Comparison of ENCODE assay signal across 26 mouse cellular contexts in the genomic region with DNA sequence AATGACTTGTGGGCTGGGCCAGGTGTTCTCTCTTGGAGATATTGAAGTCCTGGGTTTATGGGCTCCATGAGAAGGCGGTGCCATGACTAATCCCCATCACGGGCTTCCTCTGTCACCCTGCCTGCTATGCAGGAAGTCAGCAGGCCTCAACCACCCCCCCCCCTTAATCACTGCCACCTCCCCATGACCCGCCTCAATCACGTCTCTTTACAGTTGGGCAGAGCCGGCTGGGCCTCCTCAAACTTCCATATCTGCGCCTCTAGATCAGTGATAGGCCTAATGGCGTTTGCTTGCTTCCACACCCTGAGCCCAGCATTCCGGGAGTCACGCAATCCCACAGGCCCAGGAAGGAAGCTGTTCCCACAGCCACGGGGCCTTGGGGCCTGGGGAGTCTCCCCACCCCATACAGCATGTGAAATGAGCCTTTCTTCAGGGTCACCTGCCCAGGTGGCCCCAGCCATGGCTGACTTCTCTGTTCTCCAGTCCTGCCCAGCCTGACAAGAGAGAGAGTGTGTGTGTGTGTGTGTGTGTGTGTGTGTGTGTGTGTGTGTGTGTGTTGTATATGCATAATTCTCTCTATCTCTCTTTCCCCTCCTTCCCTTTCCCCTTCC. TPM values are rescaled to one million over a fixed set of nuclear protein-coding genes. Genes with fewer than 3 reads are reported as not detected.
DNase-seq lines count a peak whose midpoint lies in the region; ATAC-seq lines count a peak whose summit lies in the region.
"Had no signal": no experiment of that assay in that cellular context is flagged by ENCODE, and none has a peak within 500 bp of the region (broad histone marks: within the 10 kb centered on the region; RNA-seq: fewer than 3 reads in every experiment).

No protein-coding gene starts in this region.

- H3K4me2 ChIP-seq in kidney, embryonic 16.5 days (replicated peaks; ENCODE audit: low read depth, low read length) = no peak overlapping the region
- H3K4me2 ChIP-seq in intestine, embryonic 15.5 days (replicated peaks) = no peak overlapping the region
- no peak overlapping the region for H3K4me2 ChIP-seq in stomach, embryonic 15.5 days
- no peak overlapping the region for H3K4me2 ChIP-seq in forebrain, embryonic 11.5 days (ENCODE audit: low read depth, low read length, severe bottlenecking)
- H3K4me2 ChIP-seq: embryonic facial prominence, embryonic 13.5 days; forebrain, embryonic 13.5 days; hindbrain, embryonic 13.5 days; midbrain, embryonic 15.5 days; neural tube, embryonic 13.5 days had no signal

- no peak overlapping the region for H3K4me3 ChIP-seq in kidney, embryonic 16.5 days (ENCODE audit: low read length)
- H3K4me3 ChIP-seq in megakaryocyte, embryonic 14.5 days (replicated peaks) = peak overlapping the region; percentile 28
- no peak overlapping the region for H3K4me3 ChIP-seq in intestine, embryonic 15.5 days (replicated peaks)
- H3K4me3 ChIP-seq in stomach, embryonic 15.5 days (replicated peaks) = no peak overlapping the region
- H3K4me3 ChIP-seq in forebrain, embryonic 11.5 days (ENCODE audit: low read depth, low read length) = no peak overlapping the region
- H3K4me3 ChIP-seq: embryonic facial prominence, embryonic 13.5 days; erythroblast, embryonic 14.5 days; forebrain, embryonic 13.5 days; heart, adult 2 months; hindbrain, embryonic 13.5 days; midbrain, embryonic 15.5 days; myocyte; neural tube, embryonic 13.5 days had no signal

- peak; percentile 65 for ATAC-seq in kidney, embryonic 16.5 days (ENCODE audit: low FRiP score, low TSS enrichment)
- no peak for ATAC-seq in megakaryocyte, adult 5-6 weeks (ENCODE audit: poor library complexity, severe bottlenecking)
- peak; percentile 91 for ATAC-seq in intestine, embryonic 15.5 days
- peak; percentile 84 for ATAC-seq in stomach, embryonic 15.5 days (ENCODE audit: insufficient read depth, low FRiP score, low read depth)
- no peak for ATAC-seq in forebrain, embryonic 11.5 days (replicated peaks; ENCODE audit: low FRiP score)
- ATAC-seq: forebrain, embryonic 13.5 days; midbrain, embryonic 15.5 days had no signal

- no peak for DNase-seq in kidney, postnatal 14 days
- DNase-seq in c-Kit-positive CD71-positive TER-119-positive erythroid progenitor cells, embryonic 14.5 days (ENCODE audit: low spot score) = no peak
- no peak for DNase-seq in forebrain, embryonic 11.5 days (ENCODE audit: low spot score)
- DNase-seq: adrenal gland, adult 2 months; cerebellum, adult 18-20 months; cerebellum, postnatal 25 days; gastrocnemius, postnatal 36 days; heart, adult 2 months; heart, postnatal 36 days; kidney, postnatal 36 days; layer of hippocampus, postnatal 36 days; right cerebral cortex, adult 18-20 months; right cerebral cortex, postnatal 4 days; thymus, postnatal 25 days had no signal

- peaks cover 8% of the 10 kb centered on the region; the same call in 1 of the 2 replicates for H3K4me1 ChIP-seq in kidney, embryonic 16.5 days (ENCODE audit: insufficient read depth, low read length)
- H3K4me1 ChIP-seq in megakaryocyte, embryonic 14.5 days = peaks cover 83% of the 10 kb centered on the region
- H3K4me1 ChIP-seq in intestine, embryonic 15.5 days (replicated peaks) = peaks cover 16% of the 10 kb centered on the region
- peaks cover 13% of the 10 kb centered on the region; the same call in 1 of the 2 replicates for H3K4me1 ChIP-seq in stomach, embryonic 15.5 days
- H3K4me1 ChIP-seq in forebrain, embryonic 11.5 days (replicated peaks; ENCODE audit: control insufficient read depth, insufficient read depth, low read length) = no peaks in the 10 kb centered on the region
- H3K4me1 ChIP-seq: embryonic facial prominence, embryonic 13.5 days; forebrain, embryonic 13.5 days; hindbrain, embryonic 13.5 days; midbrain, embryonic 15.5 days; neural tube, embryonic 13.5 days had no signal

- no peak overlapping the region for H3K9ac ChIP-seq in kidney, embryonic 16.5 days (replicated peaks; ENCODE audit: low read length)
- H3K9ac ChIP-seq in intestine, embryonic 15.5 days = no peak overlapping the region
- H3K9ac ChIP-seq in stomach, embryonic 15.5 days = no peak overlapping the region
- H3K9ac ChIP-seq in forebrain, embryonic 11.5 days (ENCODE audit: low read length) = no peak overlapping the region
- H3K9ac ChIP-seq: embryonic facial prominence, embryonic 13.5 days; forebrain, embryonic 13.5 days; hindbrain, embryonic 13.5 days; midbrain, embryonic 15.5 days; neural tube, embryonic 13.5 days had no signal

- H3K27me3 ChIP-seq in kidney, embryonic 16.5 days (ENCODE audit: insufficient read depth, low read length) = no peaks in the 10 kb centered on the region
- no peaks in the 10 kb centered on the region for H3K27me3 ChIP-seq in megakaryocyte, embryonic 14.5 days (replicated peaks)
- no peaks in the 10 kb centered on the region for H3K27me3 ChIP-seq in intestine, embryonic 15.5 days (replicated peaks)
- no peaks in the 10 kb centered on the region for H3K27me3 ChIP-seq in stomach, embryonic 15.5 days (replicated peaks)
- H3K27me3 ChIP-seq in forebrain, embryonic 11.5 days (ENCODE audit: control insufficient read depth, insufficient read depth, low read length) = no peaks in the 10 kb centered on the region
- H3K27me3 ChIP-seq: embryonic facial prominence, embryonic 13.5 days; forebrain, embryonic 13.5 days; hindbrain, embryonic 13.5 days; midbrain, embryonic 15.5 days; neural tube, embryonic 13.5 days had no signal

- 64% methylated on average over 10 of the region's 10 CpGs for WGBS in kidney, embryonic 16.5 days
- 63% methylated on average over 10 of the region's 10 CpGs for WGBS in intestine, embryonic 15.5 days
- 67% methylated on average over 10 of the region's 10 CpGs for WGBS in stomach, embryonic 15.5 days
- 84% methylated on average over 10 of the region's 10 CpGs for WGBS in forebrain, embryonic 11.5 days

- H3K36me3 ChIP-seq in kidney, embryonic 16.5 days (ENCODE audit: insufficient read depth, low read length) = no peaks in the 10 kb centered on the region
- peaks cover 15% of the 10 kb centered on the region for H3K36me3 ChIP-seq in megakaryocyte, embryonic 14.5 days (replicated peaks; ENCODE audit: low read length)
- H3K36me3 ChIP-seq in intestine, embryonic 15.5 days = no peaks in the 10 kb centered on the region
- no peaks in the 10 kb centered on the region for H3K36me3 ChIP-seq in stomach, embryonic 15.5 days
- no peaks in the 10 kb centered on the region for H3K36me3 ChIP-seq in forebrain, embryonic 11.5 days (ENCODE audit: control insufficient read depth, insufficient read depth, low read length)
- H3K36me3 ChIP-seq: embryonic facial prominence, embryonic 13.5 days; hindbrain, embryonic 13.5 days; midbrain, embryonic 15.5 days; neural tube, embryonic 13.5 days had no signal

- peak overlapping the region; percentile 36 for H3K27ac ChIP-seq in kidney, embryonic 16.5 days (ENCODE audit: low read length)
- peak overlapping the region; percentile 82 for H3K27ac ChIP-seq in intestine, embryonic 15.5 days
- H3K27ac ChIP-seq in stomach, embryonic 15.5 days = peak overlapping the region; percentile 65
- H3K27ac ChIP-seq in forebrain, embryonic 11.5 days (ENCODE audit: low read depth, low read length) = no peak overlapping the region
- H3K27ac ChIP-seq: embryonic facial prominence, embryonic 13.5 days; forebrain, embryonic 13.5 days; heart, adult 2 months; hindbrain, embryonic 13.5 days; midbrain, embryonic 15.5 days; neural tube, embryonic 13.5 days had no signal

- H3K9me3 ChIP-seq in kidney, embryonic 16.5 days (ENCODE audit: low read length) = no peaks in the 10 kb centered on the region
- peaks cover 10% of the 10 kb centered on the region for H3K9me3 ChIP-seq in megakaryocyte, embryonic 14.5 days
- H3K9me3 ChIP-seq in intestine, embryonic 15.5 days = no peaks in the 10 kb centered on the region
- no peaks in the 10 kb centered on the region for H3K9me3 ChIP-seq in stomach, embryonic 15.5 days
- no peaks in the 10 kb centered on the region; the same call in 1 of the 2 replicates for H3K9me3 ChIP-seq in forebrain, embryonic 11.5 days (ENCODE audit: control insufficient read depth, low read length)
- H3K9me3 ChIP-seq: forebrain, embryonic 13.5 days; midbrain, embryonic 15.5 days had no signal

RNA-seq across cellular contexts. Expression of a gene that starts 40.8 kb away (rescaled TPM):
- polyA plus RNA-seq in kidney, embryonic 16.5 days (2015; fragmentation: Nextera tagmentation; extraction: Ambion mirVana) = 35.0 and 35.2 TPM in 2 replicates
- 3.2 and 5.5 TPM in 2 replicates for polyA plus RNA-seq in megakaryocyte, embryonic 14.5 days (2012; ENCODE audit: insufficient read depth, low replicate concordance)
- total RNA-seq in megakaryocyte, adult 5-6 weeks (2015) = 2.9 and 3.0 TPM in 2 replicates
- total RNA-seq in megakaryocyte, adult 5-6 weeks (2017) = 3.4 and 8.7 TPM in 2 replicates
- polyA plus RNA-seq in intestine, embryonic 15.5 days (2015; fragmentation: Nextera tagmentation; extraction: Ambion mirVana) = 26.9 and 27.4 TPM in 2 replicates
- 26.6 and 27.2 TPM in 2 replicates for polyA plus RNA-seq in stomach, embryonic 15.5 days (2015; fragmentation: Nextera tagmentation; extraction: Ambion mirVana)
- 33.8 and 34.6 TPM in 2 replicates for polyA plus RNA-seq in forebrain, embryonic 11.5 days (2014; fragmentation: Nextera tagmentation; extraction: Ambion mirVana)

Comparison
In these comparisons a context has a peak if more than half of its experiments do, and no peak if none do; other contexts are left out.
1. ATAC-seq: peak in kidney, embryonic 16.5 days (single experiment), intestine, embryonic 15.5 days (single experiment) and stomach, embryonic 15.5 days (single experiment); none in megakaryocyte, adult 5-6 weeks (single experiment) and forebrain, embryonic 11.5 days (single experiment).